Mouse (Mus musculus) small intestine, adult 2 months (tissue): Measurements from ENCODE around the gene Sirt7.

Experiments used
- CTCF ChIP-seq: fragments of 200-500 bp; IDR thresholded peaks from 2 replicates; pipeline ENCODE4 v1.5.1; 2012; ENCODE audit warnings: low read depth, mild to moderate bottlenecking, control low read depth, inconsistent platforms, low read length, moderate library complexity, mixed read lengths; ENCODE audit not compliant: insufficient replicate concordance, insufficient read length; ENCODE audit errors: extremely low read depth
- POLR2A ChIP-seq: fragments of 200-500 bp; IDR thresholded peaks from 2 replicates; pipeline ENCODE4 v1.6.1; 2012; ENCODE audit warnings: low read depth, mild to moderate bottlenecking, control low read depth, inconsistent platforms, low read length, moderate library complexity

DNA sequence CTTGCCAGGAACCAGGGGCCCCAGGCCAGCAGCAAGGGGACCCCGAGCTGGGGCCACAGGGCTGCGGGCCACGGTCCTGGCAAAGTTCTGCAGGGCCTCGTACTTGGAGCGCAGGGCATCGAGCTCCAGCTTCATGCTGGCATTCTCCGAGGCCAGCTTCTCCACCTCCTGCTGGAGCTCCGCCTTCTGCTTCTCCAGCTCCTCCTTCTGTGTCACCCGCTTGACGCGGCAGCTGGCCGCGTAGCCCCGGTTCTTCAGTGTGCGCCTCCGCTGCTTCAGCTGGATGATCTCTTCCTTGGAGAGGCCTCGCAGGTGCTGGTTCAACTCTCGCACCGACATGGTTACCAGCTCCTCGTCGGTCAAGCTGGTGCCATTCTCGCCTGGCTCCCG lies 4.3 kb upstream of the Sirt7 start:
- TF ChIP-seq CTCF, result no peak
- TF ChIP-seq POLR2A, result no peak; the same call in 1 of the 2 replicates
